Mouse (Mus musculus) heart, embryonic 11.5 days (tissue): ENCODE measurements around the gene Dlg1. TPM values are rescaled to one million over a fixed set of nuclear protein-coding genes. Genes with fewer than 3 reads are reported as not detected.
A peak's percentile ranks its signal among the peaks of the same experiment; 100 is the strongest.

ENCODE experiments used
- ATAC-seq: fragments of 200-750 bp; cut with Nextera tagmentation; replicated peaks from 2 replicates; pipeline ENCODE4 v1.8.0; 2017; ENCODE audit warnings: moderate library complexity; ENCODE audit not compliant: insufficient number of reproducible peaks, low FRiP score, low TSS enrichment
- H3K27ac ChIP-seq: fragments of 300-500 bp; sonication (generic); 2 replicates; pipeline ENCODE4 v1.5.1; 2014; ENCODE audit warnings: mild to moderate bottlenecking, low read depth, low read length
- H3K27me3 ChIP-seq: fragments of 300-500 bp; sonication (generic); 2 replicates; pipeline ENCODE4 v1.6.1; 2014; ENCODE audit warnings: mild to moderate bottlenecking, low read length, mixed read lengths; ENCODE audit not compliant: control insufficient read depth, insufficient read depth
- H3K36me3 ChIP-seq: fragments of 300-500 bp; sonication (generic); 2 replicates; pipeline ENCODE4 v1.6.1; 2014; ENCODE audit warnings: mild to moderate bottlenecking, low read length, moderate library complexity, mixed read lengths; ENCODE audit not compliant: control insufficient read depth, insufficient read depth
- H3K4me1 ChIP-seq: fragments of 300-500 bp; sonication (generic); 2 replicates; pipeline ENCODE4 v1.6.1; 2014; ENCODE audit warnings: low read length; ENCODE audit not compliant: control insufficient read depth, insufficient read depth
- H3K4me2 ChIP-seq: fragments of 300-500 bp; sonication (generic); 2 replicates; pipeline ENCODE4 v1.6.1; 2014; ENCODE audit warnings: mild to moderate bottlenecking, moderate library complexity
- H3K4me3 ChIP-seq: fragments of 300-500 bp; sonication (generic); 2 replicates; pipeline ENCODE4 v1.5.1; 2014; ENCODE audit warnings: low read depth, low read length
- H3K9ac ChIP-seq: fragments of 300-500 bp; sonication (generic); 2 replicates; pipeline ENCODE4 v1.6.1; 2014; ENCODE audit warnings: mild to moderate bottlenecking, low read depth, low read length, moderate library complexity
- H3K9me3 ChIP-seq: fragments of 300-500 bp; sonication (generic); replicated peaks from 2 replicates; pipeline ENCODE4 v1.6.1; 2016; ENCODE audit warnings: low read length; ENCODE audit not compliant: control insufficient read depth
- WGBS: fragments of 180-500 bp; shearing (Covaris S2); extraction: QIAGEN DNeasy Blood & Tissue Kit; methylation state at CpG from one replicate; pipeline ENCODE4 v1.1.7; 2014; ENCODE audit not compliant: insufficient replicate concordance; 5-methylcytosine and 5-hydroxymethylcytosine counted together
- polyA plus RNA-seq: library from polyadenylated mRNA; unstranded; fragments of >200 nt; fragmentation: Nextera tagmentation; extraction: Ambion mirVana; gene quantifications from 2 replicates; pipeline ENCODE4 v1.2.1, GENCODE M21; 2014

The Dlg1 gene
- polyA plus RNA-seq, 1 experiment from 2014 or later: 25.4 TPM

DNA sequence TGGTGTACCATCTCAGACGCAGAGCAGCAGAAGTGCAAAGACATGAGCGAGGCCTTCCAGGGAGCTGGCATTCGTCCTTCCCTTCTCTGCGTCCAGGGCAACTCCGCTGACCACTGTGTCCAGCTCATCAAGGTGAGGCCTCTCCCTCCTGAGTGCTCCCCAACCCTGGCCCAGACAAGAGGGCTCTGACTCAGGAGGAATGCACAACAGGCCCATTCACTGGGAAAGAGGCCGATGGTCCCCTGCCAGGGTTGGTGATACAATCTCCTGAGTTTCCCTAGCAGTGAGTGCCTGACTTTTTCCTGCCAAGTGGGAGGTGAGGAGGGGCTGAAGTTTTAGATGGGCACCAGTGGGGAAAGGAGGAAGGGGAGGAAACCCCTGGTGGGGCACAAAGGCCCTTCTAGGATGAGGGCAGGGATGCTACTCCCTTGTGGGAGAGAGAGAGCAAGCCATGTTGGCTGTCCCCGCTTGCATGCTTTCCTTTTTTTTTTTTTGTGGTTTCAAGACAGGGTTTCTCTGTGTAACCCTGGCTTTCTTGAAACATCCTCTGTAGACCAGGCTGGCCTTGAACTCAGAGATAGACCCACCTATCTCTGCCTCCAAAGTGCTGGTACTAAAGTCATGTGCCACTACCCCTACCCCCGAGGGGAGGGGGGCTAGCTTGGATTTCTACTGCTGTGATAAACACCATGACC is 217.1 kb downstream of the Dlg1 start:
- H3K27me3 ChIP-seq: 0 out of 2 replicates have a peak, but pooled peaks cover 5% of the 10 kb centered on the region
- no peak overlapping the region for H3K4me2 ChIP-seq
- no peak overlapping the region for H3K4me3 ChIP-seq
- no peaks in the 10 kb centered on the region for H3K9me3 ChIP-seq
- no peak overlapping the region for H3K27ac ChIP-seq
- H3K4me1 ChIP-seq: peaks cover 27% of the 10 kb centered on the region
- 74% methylated on average over 8 of the region's 8 CpGs for WGBS
- H3K9ac ChIP-seq: no peak overlapping the region
- ATAC-seq: no peak
- no peaks in the 10 kb centered on the region for H3K36me3 ChIP-seq

DNA sequence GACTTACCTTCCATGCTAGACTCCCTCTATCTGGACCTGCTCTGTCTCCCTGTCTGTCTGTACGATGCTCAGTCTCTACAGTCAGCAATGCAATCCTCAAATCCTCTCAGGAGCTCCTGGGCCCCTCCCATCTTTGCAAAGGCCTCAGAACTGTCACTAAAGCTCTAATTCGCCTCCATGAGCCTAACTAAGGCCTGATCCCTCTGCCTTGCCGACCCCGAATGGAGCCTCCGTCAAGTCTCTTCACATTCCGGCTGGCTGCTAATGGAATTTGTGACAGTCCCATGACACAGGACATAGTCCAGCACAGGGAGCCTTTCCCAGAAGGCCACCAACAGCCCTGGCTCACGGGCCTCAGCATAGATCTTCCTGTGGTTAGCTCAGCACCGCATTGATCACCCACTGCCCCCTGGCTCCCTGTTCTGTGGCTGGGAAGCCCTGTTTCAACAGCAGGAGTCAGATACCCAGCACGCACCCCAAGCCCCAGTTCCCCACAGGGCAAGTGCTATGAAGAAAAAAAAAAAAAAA is 219.2 kb downstream of the Dlg1 start:
- H3K4me2 ChIP-seq: no peak overlapping the region
- no peak overlapping the region for H3K4me3 ChIP-seq
- H3K4me1 ChIP-seq: peaks cover 19% of the 10 kb centered on the region
- 51% methylated on average over 9 of the region's 9 CpGs for WGBS
- no peak for ATAC-seq
- no peak overlapping the region for H3K9ac ChIP-seq
- H3K9me3 ChIP-seq: no peaks in the 10 kb centered on the region
- no peak overlapping the region for H3K27ac ChIP-seq
- H3K36me3 ChIP-seq: no peaks in the 10 kb centered on the region
- H3K27me3 ChIP-seq: 0 out of 2 replicates have a peak, but pooled peaks cover 5% of the 10 kb centered on the region

DNA sequence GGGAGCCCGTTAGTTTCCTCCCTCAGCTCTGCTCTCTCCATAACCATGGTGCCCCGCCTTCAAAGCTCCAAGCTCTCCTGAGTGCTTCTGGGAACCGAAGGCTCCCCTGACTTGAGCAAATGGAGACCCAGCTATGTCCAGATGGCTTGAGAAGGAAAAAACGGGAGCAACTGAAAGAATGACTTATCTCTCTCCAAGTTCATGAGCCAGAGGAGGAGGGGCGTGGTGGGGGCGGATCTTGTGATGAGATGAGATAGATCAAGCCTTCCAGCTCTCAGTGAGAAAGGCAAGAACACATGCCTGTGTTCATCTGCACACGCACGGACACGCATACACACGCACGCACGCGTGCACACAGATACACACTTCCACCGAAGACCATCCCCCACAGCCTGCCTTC is 220.1 kb downstream of the Dlg1 start:
- ATAC-seq: no peak
- Histone ChIP-seq H3K9ac (no peak overlapping the region), H3K27ac (no peak overlapping the region), H3K4me1 (peaks cover 19% of the 10 kb centered on the region), H3K27me3 (0 out of 2 replicates have a peak, but pooled peaks cover 5% of the 10 kb centered on the region), H3K4me2 (peak overlapping the region; percentile 42; the same call in 1 of the 2 replicates), H3K9me3 (no peaks in the 10 kb centered on the region), H3K4me3 (no peak overlapping the region), H3K36me3 (no peaks in the 10 kb centered on the region)
- 61% methylated on average over 14 of the region's 14 CpGs for WGBS

DNA sequence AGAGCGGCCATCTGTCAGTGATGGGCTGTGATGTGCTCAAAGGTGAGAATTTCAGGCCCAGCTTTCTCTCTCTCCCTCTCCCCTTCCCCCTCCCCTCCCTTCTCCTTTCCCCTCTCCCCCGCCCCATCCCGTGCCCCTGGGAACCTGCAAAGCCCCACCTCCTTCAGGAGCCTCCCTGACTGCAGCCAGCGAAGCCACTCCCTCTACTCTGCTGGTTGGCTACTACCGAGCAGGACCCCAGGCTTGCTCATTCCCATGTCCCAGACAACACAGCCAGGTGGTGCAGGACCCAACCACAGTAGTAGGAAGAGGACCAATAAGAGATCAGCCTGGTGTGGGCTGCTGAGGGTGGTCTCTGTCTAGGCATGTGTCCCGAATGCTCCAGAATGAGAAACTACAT is 220.7 kb downstream of the Dlg1 start:
- ATAC-seq: no peak
- Histone ChIP-seq H3K9me3 (no peaks in the 10 kb centered on the region), H3K4me1 (peaks cover 17% of the 10 kb centered on the region), H3K27me3 (0 out of 2 replicates have a peak, but pooled peaks cover 5% of the 10 kb centered on the region), H3K27ac (no peak overlapping the region), H3K4me3 (no peak overlapping the region), H3K36me3 (no peaks in the 10 kb centered on the region), H3K9ac (no peak overlapping the region), H3K4me2 (peak overlapping the region; percentile 42)
- WGBS: 10% methylated on average over 5 of the region's 6 CpGs

DNA sequence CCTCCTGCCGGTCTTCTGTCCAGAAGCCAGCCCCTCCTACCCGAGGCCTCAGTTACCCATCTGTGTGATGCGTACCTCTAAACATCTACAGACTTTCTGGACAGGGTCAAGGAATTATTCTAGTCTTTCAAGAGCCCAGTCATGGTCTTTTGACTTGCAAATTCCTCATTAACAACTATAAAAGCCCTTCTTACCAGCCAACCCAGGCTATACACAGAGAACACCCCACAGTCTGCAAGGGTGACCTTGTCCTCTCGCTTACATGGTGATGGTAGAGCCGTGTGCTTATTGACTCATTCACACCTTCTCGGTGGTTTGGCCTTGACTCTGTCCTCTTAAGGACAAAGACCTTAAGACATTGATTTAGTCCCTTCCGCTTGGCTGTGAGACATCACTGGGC is 227.7 kb downstream of the Dlg1 start:
- 74% methylated on average over 7 of the region's 7 CpGs for WGBS
- Histone ChIP-seq H3K9me3 (no peaks in the 10 kb centered on the region), H3K9ac (no peak overlapping the region), H3K4me3 (no peak overlapping the region), H3K27ac (no peak overlapping the region), H3K36me3 (no peaks in the 10 kb centered on the region), H3K27me3 (no peaks in the 10 kb centered on the region), H3K4me2 (no peak overlapping the region), H3K4me1 (peaks cover 5% of the 10 kb centered on the region; the same call in 1 of the 2 replicates)
- ATAC-seq: no peak

DNA sequence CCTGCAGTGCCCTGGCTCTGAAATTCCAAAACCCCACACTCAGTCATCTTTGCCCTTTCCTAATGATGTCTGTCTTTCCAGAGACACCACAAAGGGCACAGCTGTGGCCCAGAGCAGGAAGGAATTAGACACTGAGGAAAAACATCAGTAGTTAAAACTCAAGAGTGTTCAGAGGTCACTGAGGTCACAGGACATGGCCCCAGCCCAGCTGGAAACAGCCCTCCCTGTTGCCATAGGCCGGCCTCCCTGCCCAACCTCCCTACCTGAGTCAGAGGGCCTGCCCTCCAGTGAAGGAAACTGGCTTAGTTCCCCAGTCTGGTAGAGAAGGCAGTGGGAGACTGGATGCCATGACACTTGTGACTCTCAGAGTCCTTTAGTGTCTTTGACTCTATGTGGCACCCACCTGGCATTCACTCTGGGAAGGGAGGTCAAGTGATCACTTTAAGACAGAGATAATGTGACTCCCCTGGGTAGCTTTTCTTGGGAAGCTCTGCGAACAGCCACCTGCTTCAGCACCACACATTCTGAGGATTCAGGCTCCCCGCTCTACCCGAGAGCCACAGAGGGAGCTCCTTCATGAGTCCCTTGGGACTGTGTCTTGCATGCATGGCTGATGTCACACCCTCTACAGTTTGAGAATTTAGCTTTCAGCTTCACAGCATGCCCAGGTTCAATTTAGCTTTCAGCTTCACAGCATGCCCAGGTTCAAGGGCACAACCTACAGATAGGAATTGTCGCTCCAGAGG is 230.3 kb downstream of the Dlg1 start:
- H3K4me2 ChIP-seq: no peak overlapping the region
- no peaks in the 10 kb centered on the region for H3K27me3 ChIP-seq
- ATAC-seq: no peak
- H3K9ac ChIP-seq: no peak overlapping the region
- H3K36me3 ChIP-seq: no peaks in the 10 kb centered on the region
- peaks cover 5% of the 10 kb centered on the region; the same call in 1 of the 2 replicates for H3K4me1 ChIP-seq
- H3K9me3 ChIP-seq: no peaks in the 10 kb centered on the region
- no peak overlapping the region for H3K4me3 ChIP-seq
- no peak overlapping the region for H3K27ac ChIP-seq
- WGBS: 69% methylated on average over 5 of the region's 5 CpGs

DNA sequence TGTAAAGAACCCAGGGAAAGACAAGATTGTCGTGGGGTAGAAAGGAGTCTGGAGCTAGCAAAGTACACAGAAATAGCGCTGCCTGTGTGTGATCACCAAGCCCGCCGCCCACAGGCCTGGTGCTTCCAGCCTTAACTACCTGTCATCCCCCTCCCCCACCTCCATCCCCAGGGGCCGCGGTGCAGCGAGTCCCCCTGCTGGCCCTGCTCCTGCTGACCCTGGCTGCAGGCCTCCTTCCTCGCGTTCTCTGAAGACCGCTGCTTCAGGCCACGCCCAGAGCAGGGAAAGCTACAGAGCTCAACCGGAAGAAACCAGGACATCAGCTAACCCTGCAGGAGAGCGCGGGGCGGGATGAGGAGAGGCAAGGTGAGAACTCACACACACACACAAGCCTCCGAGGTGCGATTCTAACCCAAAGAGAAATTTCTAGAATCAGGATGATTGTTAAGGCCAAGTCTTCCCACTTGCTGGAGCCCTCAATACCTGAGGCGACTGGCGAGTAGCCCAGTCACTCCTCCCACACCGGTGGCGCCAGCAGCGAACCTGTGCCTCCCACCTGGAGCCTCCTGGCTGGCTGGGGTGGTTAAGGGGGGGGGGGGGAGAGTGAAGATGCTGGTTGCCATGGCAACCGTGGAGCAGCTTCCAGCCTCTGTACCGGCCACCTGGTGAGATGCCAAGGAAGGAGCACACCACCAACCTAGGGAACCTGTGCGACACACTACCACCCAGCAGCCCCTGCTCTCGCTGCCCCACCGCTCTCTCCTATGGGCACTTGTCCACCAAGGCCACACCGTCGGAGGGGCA is 233.9 kb downstream of the Dlg1 start:
- Histone ChIP-seq H3K4me2 (peak overlapping the region; percentile 67), H3K4me3 (peak overlapping the region; percentile 26), H3K9me3 (no peaks in the 10 kb centered on the region; the same call in 1 of the 2 replicates), H3K27ac (no peak overlapping the region), H3K27me3 (no peaks in the 10 kb centered on the region), H3K9ac (peak overlapping the region; percentile 60), H3K36me3 (no peaks in the 10 kb centered on the region), H3K4me1 (peaks cover 7% of the 10 kb centered on the region; the same call in 1 of the 2 replicates)
- ATAC-seq: no peak
- WGBS: 16% methylated on average over 28 of the region's 29 CpGs
